Mouse (Mus musculus) intestine, embryonic 14.5 days (tissue): ENCODE data around the gene Aif1. TPM values are rescaled to one million over a fixed set of nuclear protein-coding genes. Genes with fewer than 3 reads are reported as not detected.
A peak's percentile ranks its signal among the peaks of the same experiment; 100 is the strongest.

Source experiments
- ATAC-seq: fragments of 200-750 bp; cut with Nextera tagmentation; replicated peaks from 2 replicates; pipeline ENCODE4 v1.8.0; 2017; ENCODE audit warnings: low read depth, moderate number of reproducible peaks, moderate TSS enrichment, moderate library complexity; ENCODE audit not compliant: low FRiP score, low TSS enrichment
- DNase-seq: peaks from one replicate; pipeline ENCODE4 v3.0.0-alpha.2; 2018; ENCODE audit warnings: low spot score
- H3K27ac ChIP-seq: fragments of 300-500 bp; sonication (generic); 2 replicates; pipeline ENCODE4 v1.5.1; 2014; ENCODE audit warnings: low read depth, mild to moderate bottlenecking, control low read depth
- H3K27me3 ChIP-seq: fragments of 300-500 bp; sonication (generic); replicated peaks from 2 replicates; pipeline ENCODE4 v1.6.1; 2014; ENCODE audit warnings: low read length, control low read depth; ENCODE audit not compliant: control insufficient read depth, insufficient read depth
- H3K36me3 ChIP-seq: fragments of 300-500 bp; sonication (generic); 2 replicates; pipeline ENCODE4 v1.6.1; 2014; ENCODE audit warnings: low read length, control low read depth; ENCODE audit not compliant: control insufficient read depth, insufficient read depth
- H3K4me1 ChIP-seq: fragments of 300-500 bp; sonication (generic); replicated peaks from 2 replicates; pipeline ENCODE4 v1.6.1; 2014; ENCODE audit warnings: low read length, control low read depth, mixed read lengths; ENCODE audit not compliant: control insufficient read depth, insufficient read depth
- H3K4me2 ChIP-seq: fragments of 300-500 bp; sonication (generic); 2 replicates; pipeline ENCODE4 v1.6.1; 2014; ENCODE audit warnings: low read length
- H3K4me3 ChIP-seq: fragments of 300-500 bp; sonication (generic); 2 replicates; pipeline ENCODE4 v1.5.1; 2014; ENCODE audit warnings: low read depth, low read length, control low read depth, mixed read lengths
- H3K9ac ChIP-seq: fragments of 300-500 bp; sonication (generic); 2 replicates; pipeline ENCODE4 v1.6.1; 2014; ENCODE audit warnings: mild to moderate bottlenecking, low read length
- H3K9me3 ChIP-seq: fragments of 300-500 bp; sonication (generic); 2 replicates; pipeline ENCODE4 v1.6.1; 2016; ENCODE audit warnings: low read length, control low read depth; ENCODE audit not compliant: control insufficient read depth
- WGBS: fragments of 180-500 bp; shearing (Covaris S2); extraction: QIAGEN DNeasy Blood & Tissue Kit; methylation state at CpG from one replicate; pipeline ENCODE4 v1.1.7; 2014; 5-methylcytosine and 5-hydroxymethylcytosine counted together
- polyA plus RNA-seq: library from polyadenylated mRNA; unstranded; fragments of >200 nt; fragmentation: Nextera tagmentation; extraction: Ambion mirVana; gene quantifications from 2 replicates; pipeline ENCODE4 v1.2.1, GENCODE M21; 2014

The Aif1 gene
- polyA plus RNA-seq, 1 experiment from 2014 or later = 15.4 TPM

- DNase-seq (no peak), ATAC-seq (no peak)
- no peak overlapping the region for H3K27ac ChIP-seq
- no peak overlapping the region for H3K4me2 ChIP-seq
- H3K27me3 ChIP-seq = peaks cover 46% of the 10 kb centered on the region
- H3K4me1 ChIP-seq = peaks cover 17% of the 10 kb centered on the region; the same call in 1 of the 2 replicates
- no peak overlapping the region for H3K9ac ChIP-seq
- H3K4me3 ChIP-seq = no peak overlapping the region
- no peaks in the 10 kb centered on the region for H3K36me3 ChIP-seq
- H3K9me3 ChIP-seq = no peaks in the 10 kb centered on the region
- 32% methylated on average over 8 of the region's 8 CpGs for WGBS
Observed at GRCm38 (mm10) chr17:35198946-35199345, 23.1 kb upstream of the Aif1 start.

- no peak overlapping the region for H3K4me3 ChIP-seq
- no peak for DNase-seq
- no peak overlapping the region for H3K9ac ChIP-seq
- H3K4me2 ChIP-seq = no peak overlapping the region
- no peak overlapping the region for H3K27ac ChIP-seq
- no peaks in the 10 kb centered on the region for H3K9me3 ChIP-seq
- no peak for ATAC-seq
- H3K36me3 ChIP-seq = no peaks in the 10 kb centered on the region
- 54% methylated on average over 7 of the region's 7 CpGs for WGBS
- peaks cover 19% of the 10 kb centered on the region; the same call in 1 of the 2 replicates for H3K4me1 ChIP-seq
- H3K27me3 ChIP-seq = peaks cover 42% of the 10 kb centered on the region
Observed at GRCm38 (mm10) chr17:35198029-35198428, 22.2 kb upstream of the Aif1 start.

- Histone ChIP-seq H3K27ac (no peak overlapping the region), H3K4me1 (peaks cover 19% of the 10 kb centered on the region; the same call in 1 of the 2 replicates), H3K4me3 (no peak overlapping the region), H3K27me3 (peaks cover 42% of the 10 kb centered on the region), H3K4me2 (no peak overlapping the region), H3K9ac (no peak overlapping the region), H3K36me3 (no peaks in the 10 kb centered on the region), H3K9me3 (no peaks in the 10 kb centered on the region)
- 35% methylated on average over 5 of the region's 6 CpGs for WGBS
- no peak for DNase-seq
- no peak for ATAC-seq
Observed at GRCm38 (mm10) chr17:35197126-35197525, 21.3 kb upstream of the Aif1 start.

- Histone ChIP-seq H3K9me3 (no peaks in the 10 kb centered on the region), H3K9ac (no peak overlapping the region; the same call in 1 of the 2 replicates), H3K27me3 (peaks cover 36% of the 10 kb centered on the region), H3K4me1 (peaks cover 19% of the 10 kb centered on the region; the same call in 1 of the 2 replicates), H3K27ac (no peak overlapping the region), H3K4me3 (peak overlapping the region; percentile 26), H3K4me2 (peak overlapping the region; percentile 60), H3K36me3 (no peaks in the 10 kb centered on the region)
- DNase-seq (no peak), ATAC-seq (0 out of 2 replicates have a peak, but pooled peaks have one; percentile 12)
- 32% methylated on average over 9 of the region's 9 CpGs for WGBS
Observed at GRCm38 (mm10) chr17:35196321-35196641, 20.4 kb upstream of the Aif1 start.

GRCm38 (mm10) chr17:35195631-35196320 is 19.9 kb upstream of the Aif1 start:
- no peak overlapping the region for H3K27ac ChIP-seq

GRCm38 (mm10) chr17:35194844-35195630 is 19.2 kb upstream of the Aif1 start:
- H3K27me3 ChIP-seq = peaks cover 29% of the 10 kb centered on the region
- no peak overlapping the region; the same call in 1 of the 2 replicates for H3K9ac ChIP-seq
- 36% methylated on average over 19 of the region's 19 CpGs for WGBS
- H3K4me1 ChIP-seq = peaks cover 19% of the 10 kb centered on the region; the same call in 1 of the 2 replicates
- no peak for ATAC-seq
- peak overlapping the region; percentile 60 for H3K4me2 ChIP-seq
- peak overlapping the region; percentile 26 for H3K4me3 ChIP-seq
- no peak overlapping the region for H3K27ac ChIP-seq
- no peaks in the 10 kb centered on the region for H3K36me3 ChIP-seq
- H3K9me3 ChIP-seq = no peaks in the 10 kb centered on the region
- DNase-seq = no peak

More at GRCm38 (mm10) chr17:35195631-35196320, 19.9 kb upstream of the Aif1 start:
- ATAC-seq (peak; percentile 77), DNase-seq (peak; percentile 88)
- Histone ChIP-seq H3K27me3 (peaks cover 31% of the 10 kb centered on the region), H3K9ac (no peak overlapping the region; the same call in 1 of the 2 replicates), H3K9me3 (no peaks in the 10 kb centered on the region), H3K36me3 (no peaks in the 10 kb centered on the region), H3K4me1 (peaks cover 19% of the 10 kb centered on the region; the same call in 1 of the 2 replicates), H3K4me3 (peak overlapping the region; percentile 26), H3K4me2 (peak overlapping the region; percentile 60)
- WGBS = 1% methylated on average over 64 of the region's 66 CpGs

GRCm38 (mm10) chr17:35193881-35194843 is 18.3 kb upstream of the Aif1 start, which contains the start of gene Ltb:
Gene Ltb (plus strand): TSS chr17:35194439.
- H3K4me2 ChIP-seq = peak within 1 kb of the TSS; percentile 60
- ATAC-seq = no peak
- H3K4me1 ChIP-seq = peaks cover 19% of the 10 kb centered on the region; the same call in 1 of the 2 replicates
- 48% methylated on average over 28 of the region's 28 CpGs for WGBS
- H3K4me3 ChIP-seq = peak within 1 kb of the TSS; percentile 26
- no peak for DNase-seq
- H3K9me3 ChIP-seq = no peaks in the 10 kb centered on the region
- H3K27me3 ChIP-seq = peaks cover 23% of the 10 kb centered on the region
- no peak within 1 kb of the TSS for H3K27ac ChIP-seq
- H3K9ac ChIP-seq = no peak within 1 kb of the TSS
- H3K36me3 ChIP-seq = no peaks in the 10 kb centered on the region

GRCm38 (mm10) chr17:35192924-35193323 is 17.1 kb upstream of the Aif1 start:
- Histone ChIP-seq H3K4me2 (no peak overlapping the region), H3K9ac (no peak overlapping the region), H3K27me3 (peaks cover 23% of the 10 kb centered on the region), H3K27ac (no peak overlapping the region), H3K4me3 (no peak overlapping the region), H3K9me3 (no peaks in the 10 kb centered on the region), H3K36me3 (no peaks in the 10 kb centered on the region), H3K4me1 (peaks cover 19% of the 10 kb centered on the region; the same call in 1 of the 2 replicates)
- WGBS = 87% methylated on average over 5 of the region's 5 CpGs
- ATAC-seq = no peak
- DNase-seq = no peak
